Mouse (Mus musculus) megakaryocyte, embryonic 14.5 days (primary cell): ENCODE results near the gene Nudt12. TPM values are rescaled to one million over a fixed set of nuclear protein-coding genes. Genes with fewer than 3 reads are reported as not detected.

Source experiments
- H3K27me3 ChIP-seq: replicated peaks from 2 replicates; pipeline ENCODE3; 2012; ENCODE audit warnings: inconsistent platforms
- H3K36me3 ChIP-seq: replicated peaks from 2 replicates; pipeline ENCODE3; 2012; ENCODE audit warnings: low read length, inconsistent platforms, mixed read lengths
- H3K4me1 ChIP-seq: 2 replicates; pipeline ENCODE4 v1.6.1; 2012; ENCODE audit warnings: inconsistent platforms
- H3K4me3 ChIP-seq: replicated peaks from 2 replicates; pipeline ENCODE3; 2012; ENCODE audit warnings: moderate library complexity, mild to moderate bottlenecking, inconsistent platforms
- H3K9me3 ChIP-seq: 2 replicates; pipeline ENCODE4 v1.6.1; 2012; ENCODE audit warnings: inconsistent platforms
- FLI1 ChIP-seq: IDR thresholded peaks from 2 replicates; pipeline ENCODE4 v1.6.1; 2012; ENCODE audit warnings: low read length, inconsistent platforms, mixed read lengths
- GATA1 ChIP-seq: IDR thresholded peaks from 3 replicates; pipeline ENCODE4 v1.6.1; 2012; ENCODE audit warnings: mixed read lengths, low read length, inconsistent platforms, borderline replicate concordance
- polyA plus RNA-seq: library from polyadenylated mRNA; stranded (reverse); fragments of >175 nt; gene quantifications from 2 replicates; pipeline ENCODE4 v1.2.3, GENCODE M21; 2012; ENCODE audit warnings: low replicate concordance; ENCODE audit not compliant: insufficient read depth

Gene Nudt12
- polyA plus RNA-seq, 1 experiment = 0.57 TPM

- no peaks in the 10 kb centered on the region; the same call in 1 of the 2 replicates for H3K4me1 ChIP-seq
- H3K4me3 ChIP-seq = no peak within 1 kb of the TSS
- no peak for TF ChIP-seq GATA1
- no peaks in the 10 kb centered on the region for H3K9me3 ChIP-seq
- H3K27me3 ChIP-seq = no peaks in the 10 kb centered on the region
- H3K36me3 ChIP-seq = no peaks in the 10 kb centered on the region
Observed at GRCm38 (mm10) chr17:58991275-58991674, 21.9 kb downstream of the Nudt12 start, which contains the start of gene Pdzph1. Gene Pdzph1 (minus strand): TSS chr17:58991375.

GRCm38 (mm10) chr17:58973237-58973636 is 39.9 kb downstream of the Nudt12 start:
- no peak for TF ChIP-seq GATA1
- TF ChIP-seq FLI1 = no peak
- peaks cover 7% of the 10 kb centered on the region; the same call in 1 of the 2 replicates for H3K4me1 ChIP-seq
- 0 out of 2 replicates have a peak, but pooled peaks cover 2% of the 10 kb centered on the region for H3K9me3 ChIP-seq
- no peaks in the 10 kb centered on the region for H3K36me3 ChIP-seq
- H3K27me3 ChIP-seq = no peaks in the 10 kb centered on the region
- no peak overlapping the region for H3K4me3 ChIP-seq

- Histone ChIP-seq H3K9me3 (no peaks in the 10 kb centered on the region), H3K36me3 (no peaks in the 10 kb centered on the region), H3K4me3 (no peak overlapping the region), H3K4me1 (peaks cover 12% of the 10 kb centered on the region; the same call in 1 of the 2 replicates), H3K27me3 (no peaks in the 10 kb centered on the region)
- TF ChIP-seq FLI1 = no peak
Observed at GRCm38 (mm10) chr17:58959905-58960304, 53.3 kb downstream of the Nudt12 start.

GRCm38 (mm10) chr17:58957055-58957454 is 56.1 kb downstream of the Nudt12 start:
- H3K9me3 ChIP-seq = no peaks in the 10 kb centered on the region
- TF ChIP-seq GATA1 = no peak
- TF ChIP-seq FLI1 = no peak
- no peaks in the 10 kb centered on the region for H3K27me3 ChIP-seq
- H3K4me1 ChIP-seq = peaks cover 17% of the 10 kb centered on the region; the same call in 1 of the 2 replicates
- no peak overlapping the region for H3K4me3 ChIP-seq
- no peaks in the 10 kb centered on the region for H3K36me3 ChIP-seq

Other genes starting within 250 kb of the Nudt12 start
- gene Pdzph1, start 22.0 kb downstream of the Nudt12 start, polyA plus RNA-seq = not detected in 2 replicates